9 mouse cellular contexts compared by ENCODE assay signal in genomic region chr1:89968111-89968851, GRCm38 (mm10). TPM values are rescaled to one million over a fixed set of nuclear protein-coding genes. Genes with fewer than 3 reads are reported as not detected.
A peak's percentile ranks its signal among the peaks of the same experiment; 100 is the strongest.
DNase-seq lines count a peak whose midpoint lies in the region; ATAC-seq and TF ChIP-seq lines count a peak whose summit lies in the region.
"Had no signal": no experiment of that assay in that cellular context is flagged by ENCODE, and none has a peak within 500 bp of the region (broad histone marks: within the 10 kb centered on the region; RNA-seq: fewer than 3 reads in every experiment).

No protein-coding gene starts in this region.

- peaks cover 37% of the 10 kb centered on the region for H3K27me3 ChIP-seq in erythroblast, embryonic 14.5 days (ENCODE audit: control insufficient read depth)
- peaks cover 16% of the 10 kb centered on the region for H3K27me3 ChIP-seq in hindbrain, embryonic 15.5 days
- H3K27me3 ChIP-seq in limb, embryonic 15.5 days: peaks cover 77% of the 10 kb centered on the region

- H3K4me1 ChIP-seq in erythroblast, embryonic 14.5 days (ENCODE audit: control insufficient read depth): no peaks in the 10 kb centered on the region
- no peaks in the 10 kb centered on the region for H3K4me1 ChIP-seq in embryonic fibroblast, embryonic 13.5 days (ENCODE audit: control insufficient read depth, insufficient read depth, low read length)
- peaks cover 24% of the 10 kb centered on the region for H3K4me1 ChIP-seq in hindbrain, embryonic 15.5 days (replicated peaks)
- peaks cover 9% of the 10 kb centered on the region for H3K4me1 ChIP-seq in limb, embryonic 15.5 days

- no peak for TF ChIP-seq POLR2A in embryonic fibroblast, embryonic 13.5 days (IDR thresholded peaks at IDR 0.05; ENCODE audit: low read depth, low read length)

- peak overlapping the region; percentile 97 for H3K4me2 ChIP-seq in hindbrain, embryonic 15.5 days
- H3K4me2 ChIP-seq in limb, embryonic 15.5 days: peak overlapping the region; percentile 97

- H3K36me3 ChIP-seq in erythroblast, embryonic 14.5 days (ENCODE audit: control insufficient read depth): no peaks in the 10 kb centered on the region
- H3K36me3 ChIP-seq in hindbrain, embryonic 15.5 days: no peaks in the 10 kb centered on the region
- no peaks in the 10 kb centered on the region for H3K36me3 ChIP-seq in limb, embryonic 15.5 days

- peak overlapping the region; percentile 14 for H3K4me3 ChIP-seq in erythroblast, embryonic 14.5 days (replicated peaks)
- H3K4me3 ChIP-seq in embryonic fibroblast, embryonic 13.5 days (ENCODE audit: insufficient read depth, low read length): peak overlapping the region; percentile 26
- H3K4me3 ChIP-seq in hindbrain, embryonic 15.5 days: peak overlapping the region; percentile 63
- peak overlapping the region; percentile 59 for H3K4me3 ChIP-seq in limb, embryonic 15.5 days

- no peak for TF ChIP-seq CTCF in embryonic fibroblast, embryonic 13.5 days (IDR thresholded peaks at IDR 0.05; ENCODE audit: borderline replicate concordance, insufficient read depth, low read length)

- H3K9me3 ChIP-seq in erythroblast, embryonic 14.5 days (ENCODE audit: control insufficient read depth, low read length): no peaks in the 10 kb centered on the region; the same call in 1 of the 2 replicates
- H3K9me3 ChIP-seq in hindbrain, embryonic 15.5 days: no peaks in the 10 kb centered on the region
- H3K9me3 ChIP-seq in limb, embryonic 15.5 days: no peaks in the 10 kb centered on the region

- under 1% methylated on average over 78 of the region's 95 CpGs for WGBS in hindbrain, embryonic 15.5 days
- WGBS in limb, embryonic 15.5 days: under 1% methylated on average over 64 of the region's 95 CpGs

- DNase-seq in R1 (ENCODE audit: low read depth, low spot score): peak; percentile 58
- peak; percentile 74 to 75 for DNase-seq in right cerebral cortex, postnatal 10 days (ENCODE audit: low spot score in 2 of 2)
- DNase-seq in yolk sac, embryonic 10.5 days (ENCODE audit: low spot score): no peak

- H3K27ac ChIP-seq in embryonic fibroblast, embryonic 13.5 days (ENCODE audit: insufficient read depth, low read length): no peak overlapping the region
- H3K27ac ChIP-seq in hindbrain, embryonic 15.5 days (replicated peaks): peak overlapping the region; percentile 79
- H3K27ac ChIP-seq in limb, embryonic 15.5 days: no peak overlapping the region

- peak overlapping the region; percentile 71 for H3K9ac ChIP-seq in hindbrain, embryonic 15.5 days
- H3K9ac ChIP-seq in limb, embryonic 15.5 days: peak overlapping the region; percentile 33

- ATAC-seq in erythroblast, adult 5-6 weeks (replicated peaks; ENCODE audit: low FRiP score, poor library complexity, severe bottlenecking): no peak
- peak; percentile 67 for ATAC-seq in hindbrain, embryonic 15.5 days (ENCODE audit: low FRiP score, low read depth)
- ATAC-seq in limb, embryonic 15.5 days (ENCODE audit: insufficient number of reproducible peaks, low FRiP score, low TSS enrichment, low read depth): no peak

RNA-seq across cellular contexts. Expression of gene Gbx2, which starts 37.3 kb away (rescaled TPM):
- polyA plus RNA-seq in erythroblast, embryonic 14.5 days (2012): not detected in 2 replicates
- 1.0 TPM in 1 of 2 replicates, not detected in the other for total RNA-seq in erythroblast, adult 5-6 weeks (2015; ENCODE audit: low replicate concordance)
- total RNA-seq in erythroblast, adult 5-6 weeks (2017; ENCODE audit: low replicate concordance): not detected in 2 replicates
- polyA plus RNA-seq in embryonic fibroblast, embryonic 13.5 days (2011; ENCODE audit: insufficient read length, low read depth, missing spikeins): not detected in 2 replicates
- 38.3 and 42.6 TPM in 2 replicates for polyA plus RNA-seq in hindbrain, embryonic 15.5 days (2015; fragmentation: Nextera tagmentation; extraction: Ambion mirVana)
- 0.14 and 0.34 TPM in 2 replicates for polyA plus RNA-seq in limb, embryonic 15.5 days (2015; fragmentation: Nextera tagmentation; extraction: Ambion mirVana)

RNA-seq across cellular contexts. Expression of gene Asb18, which starts 46.2 kb away (rescaled TPM):
- not detected in 2 replicates for polyA plus RNA-seq in erythroblast, embryonic 14.5 days (2012)
- total RNA-seq in erythroblast, adult 5-6 weeks (2015; ENCODE audit: low replicate concordance): not detected in 2 replicates
- total RNA-seq in erythroblast, adult 5-6 weeks (2017; ENCODE audit: low replicate concordance): 0.14 TPM in 1 of 2 replicates, not detected in the other
- not detected in 2 replicates for polyA plus RNA-seq in embryonic fibroblast, embryonic 13.5 days (2011; ENCODE audit: insufficient read length, low read depth, missing spikeins)
- 0.68 and 1.1 TPM in 2 replicates for polyA plus RNA-seq in hindbrain, embryonic 15.5 days (2015; fragmentation: Nextera tagmentation; extraction: Ambion mirVana)
- polyA plus RNA-seq in limb, embryonic 15.5 days (2015; fragmentation: Nextera tagmentation; extraction: Ambion mirVana): 0.12 and 0.34 TPM in 2 replicates
- polyA plus RNA-seq: C2C12 had no signal

Comparison
In these comparisons a context has a peak if more than half of its experiments do, and no peak if none do; other contexts are left out.
1. RNA of gene Gbx2, which starts 37.3 kb away (polyA plus RNA-seq): 38.3 to 42.6 TPM in hindbrain, embryonic 15.5 days; not detected in embryonic fibroblast, embryonic 13.5 days, 0.14 to 0.34 TPM in limb, embryonic 15.5 days and not detected in erythroblast, embryonic 14.5 days; every median in the first group is over 10 times any median in the second.
2. Peak in every context shown above with its lines, with median percentiles within 50 percentile points of each other: H3K4me3 ChIP-seq.